Mouse (Mus musculus) cerebellum, postnatal 10 days (tissue): ENCODE measurements at regions not wholly inside any gene's neighbourhood (a gene's known extent, or its start where the extent isn't known, plus 50 kb on each side); places are given as distances from the start of the nearest gene placed in this dataset.
A peak's percentile ranks its signal among the peaks of the same experiment; 100 is the strongest.
"Not testable (repeated sequence)": the region's sequence is repeated elsewhere in the genome, so short reads cannot be mapped to it uniquely, and the experiment has no call there.

ENCODE experiments used
- DNase-seq, 2 experiments: peaks; one replicate each; pipeline ENCODE4 v3.0.0; 2021; ENCODE audit warnings: mixed read lengths in 2 of 2

GRCm38 (mm10) chr17:42956588-42956987 lies 59.8 kb upstream of the Tnfrsf21 start:
- DNase-seq = no peak

GRCm38 (mm10) chr17:42954722-42955121 lies 61.6 kb upstream of the Tnfrsf21 start:
- DNase-seq = no peak

- DNase-seq = no peak
Observed at GRCm38 (mm10) chr17:42944453-42944852, 68.0 kb upstream of the Cd2ap start.

GRCm38 (mm10) chr17:42943272-42943696 lies 66.8 kb upstream of the Cd2ap start:
- DNase-seq = peak; percentile 78 to 85

GRCm38 (mm10) chr17:42939476-42939875 lies 63.0 kb upstream of the Cd2ap start:
- DNase-seq = no peak

- DNase-seq = no peak
Observed at GRCm38 (mm10) chr17:42938579-42938978, 62.1 kb upstream of the Cd2ap start.

GRCm38 (mm10) chr17:42937480-42937879 lies 61.0 kb upstream of the Cd2ap start:
- DNase-seq = not testable (repeated sequence)

- DNase-seq = peak; percentile 45 to 49
Observed at GRCm38 (mm10) chr17:42934068-42934467, 57.6 kb upstream of the Cd2ap start.

- DNase-seq = no peak
Observed at GRCm38 (mm10) chr17:42933335-42934004, 57.0 kb upstream of the Cd2ap start.

GRCm38 (mm10) chr17:42927320-42927719 lies 50.9 kb upstream of the Cd2ap start:
- DNase-seq = no peak
